Mouse (Mus musculus) mouse embryonic stem cell (cell line): ENCODE measurements at regions not wholly inside any gene's neighbourhood (a gene's known extent, or its start where the extent isn't known, plus 50 kb on each side); places are given as distances from the start of the nearest gene placed in this dataset.

Experiments
- in situ Hi-C, 2 experiments: fragments of 300-500 bp; cut with MboI; formaldehyde crosslinking; loops; 1 replicate in 1 of 2; 3 replicates in 1 of 2; pipeline ENCODE4 v1.14.3; 2019 to 2020; ENCODE audit warnings: low sequenced_read_pairs in 2 of 2, low pct_unique_long_range_greater_than_20kb in 1 of 2, mixed read lengths in 1 of 2; ENCODE audit not compliant: unreplicated experiment in 1 of 2

GRCm38 (mm10) chr7:95082248-95082647 lies 1088.8 kb upstream of the Tenm4 start:
- in situ Hi-C loops: loop anchor here in 1 of 2 experiments (25.0 kb wide), 1 partner anchor 720 kb away; no protein-coding TSS in a partner anchor

- in situ Hi-C loops: loop anchor here in 1 of 2 experiments (25.0 kb wide), 1 partner anchor 722 kb away; no protein-coding TSS in a partner anchor
Measured at GRCm38 (mm10) chr7:95084328-95084727, 1086.7 kb upstream of the Tenm4 start.

- in situ Hi-C loops: loop anchor here in 1 of 2 experiments (25.0 kb wide), 1 partner anchor 729 kb away; no protein-coding TSS in a partner anchor
Measured at GRCm38 (mm10) chr7:95091360-95091759, 1079.7 kb upstream of the Tenm4 start.

DNA sequence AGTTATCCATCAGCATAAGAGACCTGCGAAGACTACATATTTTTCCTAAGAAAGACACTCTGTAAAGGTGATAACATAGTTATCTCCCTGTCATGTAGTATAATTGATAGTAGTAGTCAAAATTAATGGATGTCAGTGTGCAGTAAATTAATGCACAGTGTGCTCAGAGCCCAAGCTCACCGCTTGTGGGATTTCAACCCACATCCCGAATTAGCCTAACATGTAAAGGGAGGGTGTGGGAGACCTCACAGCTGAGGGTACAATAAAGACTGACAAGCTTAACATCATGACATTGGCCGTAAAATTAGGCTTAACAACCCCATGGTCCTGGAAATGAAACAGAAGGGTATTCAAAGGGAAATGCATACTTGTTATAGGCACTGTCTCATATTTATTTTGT lies 1042.0 kb upstream of the Tenm4 start:
- in situ Hi-C loops: no loop called here

DNA sequence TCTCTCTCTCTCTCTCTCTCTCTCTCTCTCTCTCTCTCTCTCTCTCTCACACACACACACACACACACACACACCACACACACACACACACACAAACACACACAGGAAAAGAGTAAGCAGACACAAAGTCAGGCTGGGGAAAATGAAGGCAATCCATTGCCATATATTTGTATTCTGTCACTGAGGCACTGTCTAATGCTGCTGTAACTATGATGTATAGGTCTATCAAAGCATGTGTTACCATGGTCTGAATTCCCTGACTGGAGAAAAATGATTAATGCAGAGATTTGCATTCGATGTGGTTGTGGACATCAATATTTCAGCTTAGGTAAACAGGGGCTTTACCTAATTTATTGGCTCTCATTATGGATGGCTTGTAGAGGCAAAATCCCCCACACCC lies 1038.0 kb upstream of the Tenm4 start:
- in situ Hi-C loops: no loop called here

- in situ Hi-C loops: no loop called here
Measured at GRCm38 (mm10) chr7:95134062-95134625, 1036.9 kb upstream of the Tenm4 start.

DNA sequence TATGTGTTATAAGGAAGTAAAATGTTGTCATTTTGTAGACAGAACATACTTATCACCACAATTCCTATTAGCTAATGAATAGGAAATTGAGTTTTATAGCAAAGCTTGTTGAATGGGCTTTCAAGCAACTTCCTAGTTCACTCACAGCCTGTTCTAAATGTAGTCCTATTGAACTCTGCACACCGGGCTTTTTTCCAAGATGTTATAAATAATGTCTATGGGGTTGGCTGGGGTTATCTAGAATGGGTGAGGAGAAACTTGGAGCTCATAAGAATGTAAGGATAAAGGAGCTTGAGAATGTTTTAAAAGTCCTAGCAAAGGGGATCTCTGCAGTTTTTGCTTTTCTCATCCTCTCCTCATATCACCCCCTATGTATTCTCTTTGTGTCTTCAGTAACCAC lies 1029.3 kb upstream of the Tenm4 start:
- in situ Hi-C loops: no loop called here

DNA sequence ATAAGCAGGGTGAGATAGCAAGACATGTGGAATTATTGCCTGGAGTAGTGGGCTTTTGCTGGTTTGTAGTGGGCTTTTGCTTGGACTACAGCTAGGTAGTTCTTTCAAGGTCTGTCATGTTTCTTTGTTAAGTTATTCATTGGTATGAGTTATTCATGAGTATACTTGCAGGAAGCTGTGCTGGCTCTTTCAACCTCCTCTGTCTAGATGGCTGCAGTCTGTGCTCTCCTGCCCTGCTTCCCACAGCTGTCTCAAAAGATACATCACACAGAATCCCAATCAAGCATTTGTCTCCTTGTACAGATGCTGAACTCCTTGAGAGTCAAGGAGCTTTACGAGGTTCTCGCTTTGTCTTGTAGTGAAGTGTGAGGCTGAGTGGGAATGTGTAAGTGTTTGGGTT lies 1028.0 kb upstream of the Tenm4 start:
- in situ Hi-C loops: no loop called here
